Mouse (Mus musculus) mesoderm, embryonic 11.5 days (tissue): Measurements from ENCODE around the gene Ahcyl1.
"Not testable (repeated sequence)": the region's sequence is repeated elsewhere in the genome, so short reads cannot be mapped to it uniquely, and the experiment has no call there.

Experiments used
- DNase-seq: peaks from one replicate; pipeline ENCODE4 v3.0.0-alpha.2; 2012; ENCODE audit warnings: low read depth, low spot score

Ahcyl1 gene

DNA sequence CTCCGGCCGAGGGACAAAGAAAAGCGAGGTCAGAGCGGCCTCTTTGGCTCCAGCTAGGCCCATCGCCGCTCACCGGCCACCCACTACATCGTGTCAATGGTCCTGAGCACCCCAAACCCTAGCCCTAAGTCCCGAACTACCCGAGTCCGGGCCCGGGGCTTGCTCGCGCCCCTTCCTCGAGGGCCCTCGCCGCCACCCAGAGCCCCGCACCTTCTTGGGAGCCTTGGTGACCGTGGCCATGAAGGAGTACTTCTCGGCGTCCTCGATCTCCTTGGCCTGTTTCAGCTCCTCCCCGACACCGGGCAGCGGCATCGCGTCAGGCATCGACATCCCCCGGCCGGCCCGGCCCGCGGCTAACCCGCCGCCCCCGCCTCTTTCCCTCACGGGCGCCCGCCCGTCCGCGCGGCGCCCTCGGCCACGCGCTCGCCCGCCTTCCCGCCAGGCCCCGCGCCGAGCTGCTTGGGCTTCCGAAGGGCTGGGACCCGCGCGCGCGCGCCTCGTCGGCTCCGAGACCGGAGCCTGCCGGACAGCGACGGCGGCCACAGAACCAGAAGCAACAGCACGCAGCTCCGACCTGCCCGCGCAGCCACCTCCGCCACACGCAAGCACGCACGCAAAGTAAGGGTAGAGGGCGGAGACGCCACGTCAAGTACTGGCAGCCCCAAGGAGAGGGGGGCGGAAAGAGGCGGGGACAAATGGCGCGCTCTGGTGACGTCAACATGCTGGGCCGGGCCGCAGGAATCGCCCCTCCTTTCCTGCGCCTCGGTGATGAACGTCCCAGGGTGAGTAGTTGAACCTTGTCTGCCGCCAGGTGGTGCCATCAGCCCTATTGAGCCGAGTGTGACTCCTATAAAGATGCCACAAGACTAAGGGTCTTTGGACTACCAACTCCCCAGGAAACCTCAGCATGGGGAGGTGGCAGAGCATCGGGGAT is at the start of gene Ahcyl1:
Gene Ahcyl1 (minus strand): TSS at position 613 of the 934 bp plus-strand sequence.
- peak; percentile 98 for DNase-seq

DNA sequence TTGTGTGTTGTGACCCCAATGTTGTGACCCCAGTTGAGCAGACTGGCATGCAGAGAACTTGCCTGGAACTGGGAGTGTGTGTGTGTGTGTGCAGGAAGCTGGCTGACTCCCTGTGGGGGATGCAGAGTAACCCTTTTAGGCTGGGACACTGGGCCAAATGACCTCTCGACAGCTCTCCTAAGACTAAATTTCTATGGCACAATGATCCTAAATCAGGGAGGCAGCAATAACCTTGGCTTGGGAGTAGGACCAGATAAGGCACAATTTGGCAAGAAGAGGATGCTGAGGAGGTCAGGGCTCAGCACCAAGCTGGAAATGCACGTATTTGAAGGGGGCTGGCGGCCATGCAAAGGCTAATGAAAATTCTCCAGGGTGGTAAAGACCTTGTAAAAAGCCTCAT is 49.7 kb upstream of the Ahcyl1 start:
- no peak for DNase-seq

- DNase-seq: no peak
These were observed 47.3 kb upstream of the Ahcyl1 start for GRCm38 (mm10) chr3:107743650-107744049.

DNA sequence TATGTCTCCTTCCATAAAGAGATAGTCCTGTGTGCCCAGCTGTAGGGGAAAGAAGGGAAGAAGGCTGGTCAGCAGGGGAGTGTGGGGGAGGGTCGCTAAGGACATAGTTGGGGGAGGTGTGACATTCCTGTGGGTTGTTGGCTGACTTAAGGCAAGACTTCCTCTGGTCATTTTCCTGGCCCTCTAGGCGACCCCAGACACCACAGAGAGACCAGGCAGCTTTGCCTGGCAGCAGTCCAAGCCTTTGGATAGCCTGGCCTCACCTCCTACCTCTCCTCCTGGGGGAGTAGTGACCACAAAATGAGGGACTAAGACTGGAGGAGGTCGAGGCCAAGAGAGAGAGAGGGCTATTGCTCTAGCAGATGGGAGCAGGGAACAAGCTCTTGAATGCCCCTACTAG is 46.7 kb upstream of the Ahcyl1 start:
- no peak for DNase-seq

- no peak for DNase-seq
These were observed 45.8 kb upstream of the Ahcyl1 start for GRCm38 (mm10) chr3:107742071-107742710.

GRCm38 (mm10) chr3:107741387-107741786 is 45.0 kb upstream of the Ahcyl1 start:
- DNase-seq: no peak

- DNase-seq: peak; percentile 89
These were observed 44.3 kb upstream of the Ahcyl1 start for GRCm38 (mm10) chr3:107740578-107741207.

DNA sequence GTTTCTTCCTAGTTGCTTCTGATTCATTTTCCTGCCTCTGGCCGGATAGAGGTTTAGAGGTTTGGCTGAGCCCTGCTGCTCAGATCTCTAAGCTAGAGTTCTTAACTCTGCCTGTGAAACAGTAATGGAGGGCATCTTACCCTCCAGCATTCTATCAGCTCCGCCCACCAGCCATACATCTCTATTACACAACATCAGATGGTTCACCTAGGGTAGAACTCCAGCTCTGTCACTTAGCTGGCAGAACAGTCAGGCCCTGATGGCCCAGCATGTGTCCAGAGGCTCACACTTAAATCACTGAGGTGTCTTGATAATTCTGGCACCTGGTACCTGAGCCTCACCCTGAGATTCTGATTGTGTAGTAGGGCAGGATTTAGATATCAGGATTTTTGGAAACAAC is 43.6 kb upstream of the Ahcyl1 start:
- DNase-seq: no peak

- DNase-seq: no peak
These were observed 43.1 kb upstream of the Ahcyl1 start for GRCm38 (mm10) chr3:107739456-107739855.

DNA sequence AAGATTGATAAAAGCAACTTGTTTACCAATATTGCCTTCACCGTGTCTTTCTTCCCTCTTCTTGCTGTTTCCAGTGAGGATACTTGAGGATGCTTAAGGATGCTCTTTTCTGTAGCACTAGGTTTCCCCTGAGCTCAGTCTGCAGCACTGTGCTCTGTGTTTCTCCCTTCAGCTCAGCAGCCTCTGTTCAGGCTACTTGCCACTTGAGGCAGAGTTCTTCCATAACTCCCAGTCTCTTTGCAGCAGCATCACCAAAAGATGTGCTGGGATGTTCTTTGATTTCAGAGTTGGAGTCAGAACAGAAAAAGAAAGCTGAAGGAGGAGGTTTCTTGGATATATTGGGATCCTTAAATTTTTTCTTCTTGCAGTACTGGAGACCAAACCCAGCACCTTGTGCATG is 42.3 kb upstream of the Ahcyl1 start:
- DNase-seq: no peak

- DNase-seq: no peak
These were observed 41.3 kb upstream of the Ahcyl1 start for GRCm38 (mm10) chr3:107737609-107738190.

DNA sequence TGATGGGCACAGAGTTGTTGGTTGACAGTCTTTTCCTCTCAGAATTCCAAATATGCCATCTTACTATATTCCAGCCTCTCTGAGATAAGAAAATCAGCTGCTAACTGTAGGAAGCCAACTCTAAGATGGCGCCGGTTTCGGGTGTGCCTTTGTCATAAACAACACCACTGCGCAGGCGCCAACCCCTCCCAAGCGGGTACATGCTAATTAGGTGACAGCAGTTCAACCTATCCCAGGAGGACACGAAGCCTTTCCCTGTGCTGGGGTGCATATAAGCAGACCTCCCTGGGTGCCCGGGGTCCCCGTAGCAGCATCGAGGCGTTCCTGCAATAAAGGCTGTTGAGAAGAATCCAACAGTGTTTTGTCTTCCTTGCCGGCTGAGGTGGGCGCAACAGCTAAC is 39.3 kb upstream of the Ahcyl1 start:
- DNase-seq: not testable (repeated sequence)

DNA sequence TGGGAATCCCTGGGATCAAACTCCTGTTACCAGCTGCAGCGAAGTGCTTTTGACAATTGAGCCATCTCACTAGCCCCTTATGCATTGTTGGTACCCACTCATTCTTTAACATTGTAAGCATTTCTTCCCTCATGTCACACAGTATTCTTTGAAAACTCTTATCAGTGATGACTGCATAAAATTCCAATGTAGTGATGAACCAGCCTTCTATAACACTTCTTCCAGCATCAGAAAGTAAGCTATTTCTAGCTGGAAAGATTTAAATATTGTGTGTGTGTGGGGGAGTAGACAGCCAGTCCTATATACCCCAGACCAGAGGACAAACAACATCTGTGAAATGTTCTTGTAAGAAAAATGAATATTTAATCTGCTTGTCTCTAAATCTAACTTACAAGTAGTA is 37.0 kb upstream of the Ahcyl1 start:
- no peak for DNase-seq

GRCm38 (mm10) chr3:107730236-107730635 is 33.9 kb upstream of the Ahcyl1 start:
- DNase-seq: no peak

DNA sequence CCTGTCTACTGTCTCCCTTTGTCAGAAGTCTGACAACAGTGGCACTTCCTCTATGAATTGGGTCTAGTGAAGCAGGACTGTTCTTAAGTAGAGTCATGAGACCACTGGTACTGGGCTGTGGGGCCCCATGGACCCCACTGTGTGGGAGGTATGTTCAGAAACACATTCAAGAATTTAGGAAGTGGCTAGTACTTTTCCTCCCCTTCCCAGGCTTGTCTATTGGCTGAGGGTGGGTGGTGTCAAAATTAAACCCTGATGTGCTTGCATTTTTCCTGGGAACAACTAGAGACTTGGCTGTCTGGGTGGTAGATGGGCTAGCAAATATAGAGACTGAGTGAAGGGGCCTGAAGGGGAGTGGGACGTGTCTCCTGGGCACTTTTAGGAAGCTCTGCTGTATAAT is 32.1 kb upstream of the Ahcyl1 start:
- DNase-seq: no peak

DNA sequence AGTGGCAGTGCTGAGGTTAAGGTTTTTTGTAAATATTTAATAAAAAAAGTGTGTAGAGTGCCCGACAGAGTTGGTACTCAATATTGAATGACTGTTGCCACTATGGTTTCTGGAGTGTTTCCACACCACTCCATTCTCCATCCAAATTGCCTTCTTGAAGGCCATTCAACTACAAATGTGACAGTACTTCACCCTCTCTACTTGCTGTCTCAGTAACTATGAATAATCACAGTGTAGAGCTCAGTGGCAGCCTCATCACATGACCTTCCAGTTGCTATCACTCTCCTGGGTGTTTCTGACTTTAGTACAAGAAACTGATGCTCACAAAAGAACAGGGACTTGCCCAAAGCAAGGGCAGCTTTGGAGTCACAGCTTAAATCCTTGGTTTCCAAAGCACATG is 19.6 kb upstream of the Ahcyl1 start:
- DNase-seq: no peak

- DNase-seq: no peak
These were observed 18.0 kb upstream of the Ahcyl1 start for GRCm38 (mm10) chr3:107714276-107714933.

DNA sequence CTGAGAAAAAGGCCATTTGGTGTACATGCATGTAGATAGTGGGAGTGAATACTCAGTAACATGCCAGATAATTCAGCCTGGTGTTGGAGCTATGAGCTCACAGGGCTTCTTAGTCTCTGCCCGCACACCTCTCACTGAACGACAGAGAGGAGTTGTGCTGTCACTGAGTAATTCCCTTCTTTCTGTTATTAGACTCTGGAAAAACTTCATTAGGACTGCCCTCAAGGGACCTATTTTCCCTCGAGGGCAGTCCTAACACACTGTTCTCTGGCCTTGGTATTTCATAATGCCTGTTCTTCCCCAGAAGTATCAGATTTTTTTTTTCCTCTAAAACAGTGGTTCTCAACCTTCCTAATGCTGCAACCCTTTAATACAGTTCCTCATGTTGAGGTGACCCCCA is 15.7 kb upstream of the Ahcyl1 start:
- DNase-seq: no peak

GRCm38 (mm10) chr3:107709156-107709555 is 12.8 kb upstream of the Ahcyl1 start:
- DNase-seq: no peak

- no peak for DNase-seq
These were observed 10.9 kb upstream of the Ahcyl1 start for GRCm38 (mm10) chr3:107707239-107707638.

GRCm38 (mm10) chr3:107706164-107706563 is 9.8 kb upstream of the Ahcyl1 start:
- no peak for DNase-seq

DNA sequence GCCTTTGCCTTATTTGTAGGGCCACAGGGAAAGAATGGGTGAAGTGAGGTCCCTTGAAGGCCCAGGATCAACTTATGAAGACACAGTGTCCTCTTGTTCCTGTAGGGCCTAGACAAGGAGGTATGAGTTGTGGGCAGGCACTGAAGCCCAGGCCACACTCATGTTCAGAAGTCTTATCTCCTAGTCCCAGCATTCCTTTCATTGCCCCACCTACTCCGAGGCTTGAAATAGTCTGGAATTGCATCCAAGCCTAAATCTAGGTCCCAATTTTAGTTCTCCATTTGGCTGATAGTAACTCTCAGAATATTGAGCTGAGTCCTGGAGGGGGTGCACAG is 8.0 kb upstream of the Ahcyl1 start:
- DNase-seq: no peak
